Mouse (Mus musculus) urinary bladder, postnatal 25 days (tissue): ENCODE results near the gene Cbl.
A peak's percentile ranks its signal among the peaks of the same experiment; 100 is the strongest.

ENCODE experiments used
- DNase-seq: peaks from one replicate; pipeline ENCODE4 v3.0.0; 2022; ENCODE audit warnings: low spot score

Cbl gene

GRCm38 (mm10) chr9:44181537-44181936, 52.3 kb downstream of the Cbl start:
- DNase-seq = no peak

GRCm38 (mm10) chr9:44178811-44179210, 55.0 kb downstream of the Cbl start:
- no peak for DNase-seq

GRCm38 (mm10) chr9:44178389-44178788, 55.5 kb downstream of the Cbl start:
- DNase-seq = no peak

GRCm38 (mm10) chr9:44177405-44177804, 56.4 kb downstream of the Cbl start:
- no peak for DNase-seq

GRCm38 (mm10) chr9:44175957-44176356, 57.9 kb downstream of the Cbl start:
- no peak for DNase-seq

- no peak for DNase-seq
Measured at GRCm38 (mm10) chr9:44175556-44175955, 58.3 kb downstream of the Cbl start.

- no peak for DNase-seq
Measured at GRCm38 (mm10) chr9:44170691-44171151, 63.1 kb downstream of the Cbl start.

GRCm38 (mm10) chr9:44168931-44169330, 64.9 kb downstream of the Cbl start:
- DNase-seq = no peak

- DNase-seq = no peak
Measured at GRCm38 (mm10) chr9:44159886-44160285, 74.0 kb downstream of the Cbl start.

- DNase-seq = no peak
Measured at GRCm38 (mm10) chr9:44147290-44147689, 86.6 kb downstream of the Cbl start.

GRCm38 (mm10) chr9:44144718-44145060, 89.2 kb downstream of the Cbl start:
- no peak for DNase-seq

- no peak for DNase-seq
Measured at GRCm38 (mm10) chr9:44144023-44144717, 89.7 kb downstream of the Cbl start.

- no peak for DNase-seq
Measured at GRCm38 (mm10) chr9:44143421-44143820, 90.4 kb downstream of the Cbl start.

GRCm38 (mm10) chr9:44141951-44142350, 91.9 kb downstream of the Cbl start:
- DNase-seq = no peak

- DNase-seq = no peak
Measured at GRCm38 (mm10) chr9:44137846-44138245, 96.0 kb downstream of the Cbl start.

GRCm38 (mm10) chr9:44135731-44136411, 98.0 kb downstream of the Cbl start:
- no peak for DNase-seq

GRCm38 (mm10) chr9:44134851-44135730, 98.8 kb downstream of the Cbl start:
- no peak for DNase-seq

- peak; percentile 55 for DNase-seq
Measured at GRCm38 (mm10) chr9:44134101-44134850, 99.6 kb downstream of the Cbl start, which contains the start of gene Mcam. TSS of gene Mcam (plus strand) at chr9:44134469.

- DNase-seq = no peak
Measured at GRCm38 (mm10) chr9:44133287-44133686, 100.6 kb downstream of the Cbl start.

- no peak for DNase-seq
Measured at GRCm38 (mm10) chr9:44132200-44132599, 101.6 kb downstream of the Cbl start.

- no peak for DNase-seq
Measured at GRCm38 (mm10) chr9:44131276-44131590, 102.6 kb downstream of the Cbl start.
